Mouse (Mus musculus): ENCODE results near the gene Rab20.

Rab20 gene

DNA sequence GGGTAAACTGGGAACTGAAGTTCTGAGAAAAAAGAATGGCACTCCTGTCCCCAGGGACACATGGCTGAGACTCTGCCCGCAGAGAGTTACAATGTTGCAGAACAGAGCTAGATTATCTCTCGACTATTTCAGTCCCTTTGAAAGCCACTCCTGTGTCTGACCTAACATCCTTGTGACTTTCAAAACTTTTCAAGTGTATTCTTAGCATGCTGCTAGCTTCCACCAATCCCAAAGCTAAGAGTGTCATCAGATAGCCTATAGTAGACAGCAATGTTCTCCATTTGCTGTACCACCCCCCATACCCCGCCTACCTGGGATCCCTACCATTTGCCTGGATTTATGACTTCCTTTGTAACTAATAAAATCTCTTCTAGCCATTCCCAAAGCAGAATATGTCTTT lies 4.0 kb upstream of the Rab20 start:
- in situ Hi-C loops (cut with MboI, MseI): loop anchor here (5.0 kb wide), 1 partner anchor 35 kb away; no protein-coding TSS in a partner anchor

DNA sequence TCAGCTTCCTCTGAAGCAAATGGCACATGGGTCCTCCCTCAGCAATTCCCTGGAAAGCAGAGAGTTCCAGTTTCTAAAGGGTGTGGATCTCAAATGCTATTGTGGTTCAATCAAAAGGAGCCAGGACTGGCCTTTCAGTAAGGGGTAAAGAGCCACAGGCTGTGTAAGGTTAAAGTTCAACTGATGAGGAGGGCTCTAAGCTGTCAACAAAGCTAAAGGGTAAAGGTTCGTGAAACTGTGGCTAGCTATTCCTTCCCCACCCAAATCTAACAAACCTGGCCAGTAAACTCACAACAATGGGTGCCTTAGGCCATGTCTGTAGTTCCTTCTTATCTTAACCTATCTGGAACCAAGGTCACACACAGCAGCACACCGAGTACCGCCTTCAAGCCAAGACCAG lies 3.4 kb upstream of the Rab20 start:
- in situ Hi-C loops (cut with MboI, MseI): loop anchor here (5.0 kb wide), 1 partner anchor 35 kb away; no protein-coding TSS in a partner anchor

DNA sequence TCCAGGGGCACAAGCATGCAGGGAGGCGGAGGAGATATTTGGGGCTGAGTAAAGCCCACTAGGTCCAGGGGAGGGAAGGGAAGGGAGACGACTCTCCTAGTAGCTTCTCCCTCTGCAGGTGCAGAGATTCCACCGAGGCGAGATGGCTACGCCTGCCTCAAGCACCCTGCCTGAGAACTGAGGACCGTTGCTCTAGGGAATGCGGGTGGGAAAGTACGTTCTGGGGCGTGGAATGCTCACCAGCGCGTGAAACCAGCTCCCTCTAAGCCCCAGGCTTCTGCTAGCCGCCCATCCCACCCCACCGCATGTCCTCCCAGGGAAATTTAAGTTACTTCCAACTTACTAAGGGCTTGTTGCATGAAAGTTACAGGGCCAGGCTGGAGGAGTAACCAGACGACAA lies 1.1 kb upstream of the Rab20 start:
- in situ Hi-C loops (cut with MboI, MseI): no loop called here

DNA sequence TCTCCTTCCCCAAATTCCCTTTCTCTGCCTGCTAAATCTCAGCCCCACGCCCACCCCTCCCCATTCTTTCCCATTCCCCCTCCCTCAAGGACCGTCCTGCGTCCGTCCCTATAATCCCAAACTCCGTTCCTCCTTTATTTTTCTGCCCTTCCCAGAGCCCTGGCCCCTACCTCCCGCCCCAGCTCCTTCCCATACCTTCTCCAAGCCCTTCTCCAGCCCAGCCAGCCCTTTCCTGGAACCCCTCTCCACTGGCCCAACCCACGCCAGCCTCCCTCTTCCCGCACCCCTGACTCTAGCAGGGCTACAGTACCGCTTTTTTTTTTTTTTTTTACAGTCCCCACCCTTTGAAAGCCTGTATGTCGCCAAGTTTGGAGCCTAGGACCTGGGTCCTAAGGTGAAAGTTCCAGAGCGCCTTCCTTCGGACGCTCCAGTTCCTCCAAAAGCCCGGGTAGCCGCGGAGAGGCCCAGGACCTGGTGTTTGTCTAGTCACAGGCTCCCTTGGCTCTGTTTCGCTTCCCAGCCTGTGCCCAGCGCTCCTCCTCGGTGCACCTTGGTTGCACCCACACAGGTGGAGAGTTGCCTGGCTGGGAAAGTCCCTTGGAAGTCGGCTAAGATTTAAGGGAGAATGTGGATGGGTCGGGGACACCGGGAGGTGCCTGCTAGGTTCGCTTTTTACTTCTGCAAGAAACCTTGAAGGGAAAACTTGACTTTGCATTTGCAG lies 457 bp upstream of the Rab20 start:
- in situ Hi-C loops (cut with MboI, MseI): no loop called here

DNA sequence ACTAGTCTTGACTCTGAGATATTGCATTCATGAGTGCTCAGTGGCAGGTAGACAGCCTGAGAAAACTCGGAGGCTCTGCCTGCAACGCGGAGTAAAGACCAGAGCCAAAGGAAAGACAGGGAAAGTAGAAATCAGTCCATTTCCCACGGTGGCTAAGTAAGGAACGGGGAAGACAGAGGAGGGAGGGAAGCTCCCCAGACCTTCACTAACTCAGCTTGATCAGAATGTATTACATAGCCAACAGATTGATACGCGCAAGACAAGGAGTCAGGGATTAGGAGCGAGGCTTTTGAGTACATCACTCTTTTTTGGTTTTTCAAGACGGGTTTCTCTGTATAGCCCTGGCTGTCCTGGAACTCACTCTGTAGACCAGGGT lies 1.3 kb downstream of the Rab20 start:
- in situ Hi-C loops (cut with MboI, MseI): no loop called here

DNA sequence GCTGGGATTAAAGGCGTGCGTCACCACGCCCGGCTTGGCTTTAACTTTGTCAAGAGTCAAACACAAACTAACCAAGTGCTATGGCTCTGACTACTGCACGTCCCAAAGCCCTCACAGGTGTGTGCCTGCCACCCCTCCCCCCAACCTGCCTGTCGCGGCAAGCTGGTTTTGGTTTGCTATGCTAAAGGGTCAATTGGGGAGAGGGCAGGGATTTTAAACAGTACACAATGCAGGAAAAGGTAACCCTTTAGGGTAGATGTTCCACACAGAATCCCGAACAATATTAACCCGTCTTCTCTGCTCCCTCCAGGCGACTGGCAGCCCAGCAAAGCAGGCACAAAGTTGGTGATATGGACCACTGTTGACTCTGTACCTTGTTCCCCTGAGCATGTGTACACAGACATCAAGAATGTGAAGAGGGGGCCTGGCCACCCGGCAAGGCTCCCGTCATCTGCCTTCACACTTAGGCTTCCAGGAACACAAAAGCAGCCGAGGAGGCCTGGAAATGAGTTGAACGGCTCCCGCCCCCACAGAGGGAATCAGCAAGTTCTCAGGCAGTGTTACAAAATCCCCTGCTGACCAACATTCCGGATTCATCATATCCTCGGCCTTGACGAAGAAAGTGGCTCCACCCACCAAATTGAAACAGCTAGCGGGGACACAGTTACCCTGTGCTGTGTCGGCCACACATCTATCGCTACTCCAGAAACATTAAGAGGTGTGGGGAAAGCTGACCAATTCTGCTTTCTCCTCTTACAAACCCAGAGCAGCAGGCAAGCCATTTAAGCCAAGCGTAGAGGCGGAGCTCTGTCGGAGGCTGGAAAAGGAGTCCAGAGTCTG lies 2.0 kb downstream of the Rab20 start:
- in situ Hi-C loops (cut with MboI, MseI): no loop called here

DNA sequence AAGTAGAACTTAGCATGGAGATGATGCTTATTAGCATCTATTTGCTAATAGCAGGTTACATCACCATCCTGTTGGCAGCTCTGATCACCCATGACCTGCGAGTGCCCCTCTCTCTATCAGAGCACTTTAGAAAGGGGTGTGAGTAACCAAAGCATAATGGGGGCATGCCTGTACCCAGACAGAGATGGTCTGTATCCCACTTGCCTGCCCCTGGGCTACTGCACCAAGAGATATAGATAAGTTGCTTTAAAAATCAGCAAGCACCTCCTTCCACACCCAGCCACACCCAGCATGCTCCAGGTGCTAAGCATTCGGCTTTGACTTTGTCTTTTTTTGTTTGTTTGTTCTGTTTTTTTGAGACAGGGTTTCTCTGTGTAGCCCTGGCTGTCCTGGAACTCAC lies 2.6 kb downstream of the Rab20 start:
- in situ Hi-C loops (cut with MboI, MseI): no loop called here

DNA sequence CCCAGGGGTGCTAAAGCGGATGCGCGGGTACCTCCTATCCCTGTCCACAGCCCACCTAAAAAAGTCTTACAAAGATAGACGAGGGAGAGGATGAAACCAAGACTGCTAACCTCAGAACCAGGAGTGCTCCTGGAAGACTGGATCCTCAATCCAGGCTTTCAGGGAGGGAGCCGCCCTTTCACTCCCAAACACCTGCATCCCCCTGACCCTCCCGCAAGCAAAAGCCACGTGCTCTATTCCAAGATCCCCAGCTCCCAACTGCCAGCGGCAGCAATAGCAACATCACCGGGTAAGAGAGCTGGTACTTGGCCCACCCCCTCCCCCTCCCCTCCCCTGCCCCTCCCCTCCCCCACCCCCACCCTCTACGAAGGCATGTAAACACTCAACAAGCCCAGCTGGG lies 3.1 kb downstream of the Rab20 start:
- in situ Hi-C loops (cut with MboI, MseI): no loop called here

DNA sequence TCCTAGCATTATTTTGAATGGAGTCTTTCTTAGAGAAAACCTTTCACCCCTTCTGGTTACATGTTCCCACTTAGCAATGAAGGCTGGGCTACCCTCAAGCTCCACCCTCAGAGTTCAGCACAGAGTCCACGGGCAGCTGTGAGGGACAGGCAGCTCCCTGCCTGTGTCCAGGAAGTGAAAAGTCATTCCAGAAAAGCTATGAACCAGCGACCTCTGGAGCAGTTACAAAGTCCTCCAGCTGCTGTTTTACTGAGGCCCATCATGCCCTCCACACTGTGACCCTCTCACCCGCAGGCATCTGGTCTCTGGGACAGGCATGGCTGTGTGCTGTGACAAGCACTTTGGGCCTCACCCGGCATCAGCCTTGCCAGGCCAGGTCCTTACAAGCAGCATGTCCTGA lies 5.4 kb downstream of the Rab20 start:
- in situ Hi-C loops (cut with MboI, MseI): loop anchor here in 1 of 2 experiments (5.0 kb wide), 1 partner anchor 1496 kb away; the partner anchor contains the start of genes Abhd13 and Lig4

DNA sequence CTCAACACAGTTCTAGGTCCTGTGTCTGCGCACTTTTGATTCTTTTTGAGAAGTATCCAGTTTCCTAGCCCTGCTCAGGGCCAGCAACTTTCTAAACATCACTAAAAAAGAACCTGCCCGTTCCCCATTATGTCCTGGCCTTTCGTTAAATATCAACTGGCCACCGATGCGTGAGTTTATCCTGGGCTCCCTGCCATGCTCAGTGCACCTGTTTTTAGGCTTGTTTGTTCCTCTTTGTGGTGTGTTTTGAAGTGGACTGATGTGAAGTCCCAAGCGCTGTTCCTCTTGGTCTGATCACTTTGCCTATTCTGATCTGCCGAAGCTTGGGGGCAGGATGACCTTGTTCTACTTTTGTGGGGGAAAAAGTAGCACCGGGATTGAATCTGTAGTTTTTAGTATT lies 7.2 kb downstream of the Rab20 start:
- in situ Hi-C loops (cut with MboI, MseI): loop anchor here in 1 of 2 experiments (5.0 kb wide), 1 partner anchor 1494 kb away; the partner anchor contains the start of genes Abhd13 and Lig4

DNA sequence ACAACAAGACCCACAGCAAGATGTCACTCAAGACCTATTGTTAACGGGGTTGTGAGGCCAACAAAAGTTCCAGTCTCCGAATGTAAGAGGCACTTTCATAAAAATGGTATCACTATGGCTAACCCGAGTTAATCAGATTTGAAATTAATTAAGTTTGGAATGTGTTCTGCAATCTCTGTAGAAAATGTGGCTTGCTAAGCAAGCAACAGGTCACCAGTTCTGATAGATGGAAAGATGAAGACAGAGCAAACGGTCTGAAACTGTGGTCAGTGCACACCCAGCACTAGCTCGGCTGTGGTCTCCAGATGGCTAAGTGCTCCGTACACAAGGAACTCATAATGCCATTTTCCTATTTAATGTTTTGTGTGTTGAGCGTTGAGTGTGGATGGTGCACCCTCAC lies 7.8 kb downstream of the Rab20 start:
- in situ Hi-C loops (cut with MboI, MseI): loop anchor here in 1 of 2 experiments (5.0 kb wide), 1 partner anchor 1493 kb away; the partner anchor contains the start of genes Abhd13 and Lig4

DNA sequence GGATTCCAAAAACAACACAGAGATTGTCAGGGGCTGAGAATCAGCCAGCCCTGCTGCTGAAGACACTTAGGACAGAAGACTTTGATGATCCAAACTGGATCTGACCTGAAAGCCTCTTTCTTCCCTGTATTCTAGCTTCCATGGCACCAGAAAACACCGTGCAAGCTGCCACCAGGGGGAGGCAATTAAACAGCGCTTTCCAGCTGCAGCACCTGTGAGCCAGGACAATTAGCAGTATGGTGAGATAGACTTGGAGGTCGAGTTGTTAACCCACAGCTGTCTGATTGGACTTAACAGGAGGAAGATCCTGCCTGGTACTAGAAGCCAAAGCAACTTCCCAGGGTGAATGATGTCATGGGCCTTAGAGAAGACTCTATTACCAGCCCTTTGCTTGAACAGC lies 9.4 kb downstream of the Rab20 start:
- in situ Hi-C loops (cut with MboI, MseI): loop anchor here in 1 of 2 experiments (10.0 kb wide), 1 partner anchor 1736 kb away; the partner anchor contains the start of gene Grtp1

DNA sequence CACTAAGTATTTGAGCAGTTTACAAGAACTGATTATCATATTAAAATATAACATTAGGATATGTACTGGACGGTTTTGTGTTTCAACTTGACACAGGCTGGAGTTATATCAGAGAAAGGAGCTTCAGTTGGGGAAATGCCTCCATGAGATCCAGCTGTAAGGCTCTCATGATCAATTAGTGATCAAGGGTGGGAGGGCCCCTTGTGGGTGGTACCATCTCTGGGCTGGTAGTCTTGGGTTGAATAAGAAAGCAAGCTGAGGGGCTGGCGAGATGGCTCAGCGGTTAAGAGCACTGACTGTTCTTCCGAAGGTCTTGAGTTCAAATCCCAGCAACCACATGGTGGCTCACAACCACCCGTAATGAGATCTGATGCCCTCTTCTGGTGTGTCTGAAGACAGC lies 12.0 kb downstream of the Rab20 start:
- in situ Hi-C loops (cut with MboI, MseI): loop anchor here in 1 of 2 experiments (10.0 kb wide), 1 partner anchor 1738 kb away; the partner anchor contains the start of gene Grtp1

DNA sequence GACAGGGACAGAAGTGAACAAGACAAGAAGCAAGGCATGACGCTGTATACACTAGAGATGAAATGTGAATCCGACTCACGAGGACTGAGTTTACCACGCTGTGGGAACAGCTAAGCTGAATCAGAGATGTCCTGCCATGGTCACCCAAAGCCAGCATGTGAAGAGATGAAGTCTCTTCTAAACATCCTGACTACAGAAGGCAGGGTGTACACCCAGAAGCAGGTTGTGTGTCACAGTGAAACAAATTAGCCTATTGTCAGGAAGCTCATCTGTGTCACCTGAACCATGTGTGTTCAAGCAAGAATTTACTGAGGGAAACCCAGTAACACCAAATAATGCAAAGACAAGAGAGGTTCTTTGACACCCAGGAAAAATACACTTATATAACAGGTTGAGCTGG lies 12.9 kb downstream of the Rab20 start:
- in situ Hi-C loops (cut with MboI, MseI): loop anchor here in 1 of 2 experiments (10.0 kb wide), 1 partner anchor 1739 kb away; the partner anchor contains the start of gene Grtp1

DNA sequence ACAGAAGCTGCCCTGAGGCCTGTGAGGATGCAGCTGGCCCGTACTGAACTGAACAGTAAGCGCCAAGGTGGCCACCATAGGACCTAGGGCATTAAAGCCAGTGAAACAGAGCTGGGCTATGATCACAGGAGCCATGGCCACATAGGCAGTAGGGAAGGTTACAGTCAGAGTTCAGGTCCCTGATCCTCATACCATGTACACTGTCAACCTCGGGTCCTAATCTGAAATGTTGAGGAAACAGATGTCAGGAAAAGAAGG lies 13.9 kb downstream of the Rab20 start:
- in situ Hi-C loops (cut with MboI, MseI): loop anchor here in 1 of 2 experiments (10.0 kb wide), 1 partner anchor 1740 kb away; the partner anchor contains the start of gene Grtp1

DNA sequence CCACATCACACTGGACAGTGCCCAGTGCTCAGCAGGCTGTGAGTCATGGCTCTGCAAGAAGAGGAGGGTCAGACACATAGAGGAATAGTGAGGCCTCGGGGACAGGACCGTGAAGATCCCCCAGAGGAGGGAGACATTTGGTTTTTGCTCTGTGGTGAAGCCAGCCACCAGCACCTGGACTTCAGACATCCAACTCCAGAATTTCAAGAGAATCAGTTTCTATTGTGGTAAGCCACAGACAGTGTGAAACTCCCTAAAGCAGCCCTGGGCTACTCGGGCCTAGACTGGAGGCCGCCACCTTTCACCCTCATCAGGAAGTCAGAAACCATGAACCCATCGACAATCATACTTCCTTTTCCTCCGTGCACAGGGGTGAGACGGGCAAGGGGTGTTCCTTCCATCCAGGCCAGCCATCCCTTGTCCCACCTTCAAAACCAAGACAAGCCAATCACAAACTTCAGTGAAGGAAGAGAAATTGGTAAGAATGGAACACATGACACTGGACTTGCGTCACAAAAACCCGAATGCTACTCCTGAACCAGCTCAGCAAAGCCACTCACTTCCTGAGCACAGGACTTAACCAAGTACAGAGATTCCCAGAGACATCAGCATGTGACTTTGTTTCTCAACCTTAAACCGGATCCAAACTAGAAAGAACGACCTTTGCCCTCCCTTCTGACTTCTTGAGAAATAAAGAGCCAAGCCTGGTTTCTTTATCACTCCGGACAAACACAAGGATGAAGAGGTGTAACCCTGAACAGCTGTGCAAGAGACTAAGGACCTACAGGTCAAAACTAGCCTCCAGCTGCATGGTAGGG lies 14.4 kb downstream of the Rab20 start:
- in situ Hi-C loops (cut with MboI, MseI): loop anchor here in 1 of 2 experiments (10.0 kb wide), 1 partner anchor 1741 kb away; the partner anchor contains the start of gene Grtp1

DNA sequence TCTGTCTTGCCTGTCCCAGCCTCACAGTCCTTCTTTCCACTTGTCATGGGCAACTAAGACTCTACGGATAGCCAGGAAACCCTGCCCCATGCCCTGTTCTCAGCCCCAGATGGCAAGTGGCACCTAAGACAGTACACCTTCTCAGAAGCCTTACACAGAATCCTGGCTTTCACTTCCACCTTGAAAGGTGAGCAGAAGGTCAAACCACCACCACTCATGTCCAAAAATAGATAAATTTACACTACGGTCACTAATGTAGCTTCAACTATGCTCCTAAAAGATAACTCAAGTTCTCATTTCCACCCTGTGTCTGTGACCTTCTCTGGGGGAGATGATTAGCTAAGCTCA lies 15.0 kb downstream of the Rab20 start:
- in situ Hi-C loops (cut with MboI, MseI): loop anchor here in 1 of 2 experiments (10.0 kb wide), 1 partner anchor 1741 kb away; the partner anchor contains the start of gene Grtp1

DNA sequence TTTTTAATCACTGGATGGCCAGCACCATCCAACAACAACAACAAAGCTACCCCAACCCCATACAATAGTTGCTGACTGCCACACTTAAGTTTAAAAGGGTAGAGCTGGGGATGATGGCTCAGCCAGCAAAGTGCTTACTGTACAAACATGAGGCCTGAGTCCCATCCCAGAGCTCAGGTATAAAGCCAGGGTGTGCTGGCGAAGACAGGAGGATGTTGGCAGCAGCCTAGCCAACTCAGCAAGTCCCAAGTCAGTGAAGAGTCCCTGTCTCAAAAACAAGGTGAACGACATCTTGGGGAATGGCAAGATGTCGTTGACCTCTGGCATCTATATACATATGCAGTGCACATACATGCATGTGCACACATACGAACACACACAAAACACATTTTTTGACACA lies 15.9 kb downstream of the Rab20 start:
- in situ Hi-C loops (cut with MboI, MseI): loop anchor here in 1 of 2 experiments (10.0 kb wide), 1 partner anchor 1742 kb away; the partner anchor contains the start of gene Grtp1

DNA sequence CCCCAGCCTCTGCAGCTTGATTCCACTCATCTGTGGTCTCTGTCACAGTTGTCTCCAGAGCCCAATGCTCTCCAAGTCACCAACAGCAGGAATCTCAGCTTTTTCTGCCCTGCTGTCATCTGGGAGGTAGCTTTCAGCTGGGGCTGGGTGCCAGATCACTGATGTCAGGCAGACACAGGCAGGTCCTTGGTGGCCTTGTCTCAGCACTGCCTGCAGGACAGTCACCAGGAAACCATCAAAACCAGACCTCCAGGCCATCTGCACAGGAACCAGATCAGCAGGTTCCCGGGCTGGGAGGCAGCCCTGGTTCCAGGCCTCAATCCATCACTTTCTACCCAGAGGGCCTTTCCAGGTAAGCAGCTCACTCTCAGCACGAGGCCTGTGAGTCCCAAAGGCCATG lies 16.7 kb downstream of the Rab20 start:
- in situ Hi-C loops (cut with MboI, MseI): loop anchor here in 1 of 2 experiments (10.0 kb wide), 1 partner anchor 1743 kb away; the partner anchor contains the start of gene Grtp1

DNA sequence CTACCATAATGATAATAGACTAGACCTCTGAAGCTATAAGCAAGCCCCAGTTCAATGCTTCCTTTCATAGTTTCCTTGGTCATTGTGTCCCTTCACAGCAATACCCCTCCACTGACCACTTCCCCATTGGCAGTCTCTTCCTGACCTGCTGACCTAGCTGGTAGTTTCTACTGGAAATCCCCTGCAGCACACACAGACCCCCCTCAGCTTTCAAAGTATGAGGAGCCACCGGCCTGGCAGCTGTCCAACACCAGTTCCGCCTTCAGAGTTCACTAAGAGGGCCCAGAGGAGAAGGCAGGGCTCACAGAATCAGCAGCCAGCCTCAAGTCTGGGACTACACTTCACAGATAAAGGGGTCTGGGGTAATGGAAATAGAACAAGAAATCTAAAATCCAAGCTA lies 17.6 kb downstream of the Rab20 start:
- in situ Hi-C loops (cut with MboI, MseI): loop anchor here in 1 of 2 experiments (10.0 kb wide), 1 partner anchor 1744 kb away; the partner anchor contains the start of gene Grtp1

DNA sequence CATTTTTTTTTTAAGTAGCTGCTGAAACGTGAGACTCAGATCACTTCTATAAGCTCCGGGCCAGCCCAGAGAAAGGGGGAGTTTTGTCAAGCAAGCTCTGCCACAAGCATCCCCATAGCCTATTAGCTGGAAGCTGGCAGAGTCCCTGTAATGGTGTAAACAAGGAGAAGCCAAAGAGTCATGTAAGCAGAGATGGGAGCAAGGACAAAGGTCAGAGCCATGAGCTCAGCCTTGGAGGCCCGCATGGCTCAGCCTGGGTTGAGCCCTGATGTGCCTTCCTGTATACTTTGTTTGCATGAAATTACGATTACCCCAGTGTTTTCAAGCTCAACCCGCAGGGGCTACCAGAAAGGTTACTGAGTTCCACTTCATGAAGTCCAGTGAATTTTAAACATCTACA lies 19.5 kb downstream of the Rab20 start:
- in situ Hi-C loops (cut with MboI, MseI): no loop called here
